Mouse (Mus musculus): ENCODE data around the gene Eef1akmt3.
"Not testable (repeated sequence)": the region's sequence is repeated elsewhere in the genome, so short reads cannot be mapped to it uniquely, and the experiment has no call there.

Gene Eef1akmt3

GRCm38 (mm10) chr10:127041274-127041766, at the start of gene Eef1akmt3, which contains the start of gene Mettl1:
Gene Eef1akmt3, minus strand, starts transcription at chr10:127041513.
Gene Mettl1, plus strand, starts transcription at chr10:127041414.
- DNase-seq, result peak in 1 of 2 experiments; percentile 33

GRCm38 (mm10) chr10:127090560-127091411, 49.5 kb upstream of the Eef1akmt3 start:
- no peak for DNase-seq

DNA sequence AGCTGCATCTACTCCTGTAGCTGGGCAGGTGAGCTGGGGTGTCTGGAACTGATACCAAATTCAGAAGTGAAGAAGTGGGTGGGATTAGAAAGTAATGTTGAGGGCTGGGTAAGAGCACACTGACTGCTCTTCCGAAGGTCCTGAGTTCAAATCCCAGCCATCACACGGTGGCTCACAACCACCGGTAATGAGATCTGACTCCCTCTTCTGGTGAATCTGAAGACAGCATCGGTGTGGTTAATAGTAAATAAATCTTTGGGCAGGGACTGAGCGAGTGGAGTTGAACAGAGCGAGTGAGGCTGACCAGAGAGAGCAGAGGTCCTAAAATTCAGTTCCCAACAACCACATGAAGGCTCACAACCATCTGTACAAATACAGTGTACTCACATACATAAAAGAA, 44.3 kb upstream of the Eef1akmt3 start:
- DNase-seq, result no peak

DNA sequence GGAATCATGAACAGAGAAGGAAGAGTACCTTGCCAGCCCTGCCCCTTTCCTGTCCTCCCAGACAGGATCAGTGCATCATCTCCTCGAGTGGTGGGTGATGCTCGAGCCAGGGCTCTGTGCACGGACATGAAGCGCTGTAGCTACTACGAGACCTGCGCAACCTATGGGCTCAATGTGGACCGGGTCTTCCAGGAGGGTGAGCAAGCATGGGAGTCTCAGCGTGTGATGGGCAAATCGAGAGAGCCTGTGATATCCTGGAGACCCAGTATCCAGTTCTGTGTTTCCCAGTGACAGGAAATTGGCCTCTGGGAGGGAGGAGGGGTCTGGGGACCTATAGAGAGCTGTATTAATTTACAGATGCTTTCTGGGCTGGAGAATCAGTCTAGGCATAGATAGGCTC, 43.7 kb upstream of the Eef1akmt3 start:
- no peak for DNase-seq

GRCm38 (mm10) chr10:127083915-127084306, 42.6 kb upstream of the Eef1akmt3 start:
- no peak for DNase-seq

DNA sequence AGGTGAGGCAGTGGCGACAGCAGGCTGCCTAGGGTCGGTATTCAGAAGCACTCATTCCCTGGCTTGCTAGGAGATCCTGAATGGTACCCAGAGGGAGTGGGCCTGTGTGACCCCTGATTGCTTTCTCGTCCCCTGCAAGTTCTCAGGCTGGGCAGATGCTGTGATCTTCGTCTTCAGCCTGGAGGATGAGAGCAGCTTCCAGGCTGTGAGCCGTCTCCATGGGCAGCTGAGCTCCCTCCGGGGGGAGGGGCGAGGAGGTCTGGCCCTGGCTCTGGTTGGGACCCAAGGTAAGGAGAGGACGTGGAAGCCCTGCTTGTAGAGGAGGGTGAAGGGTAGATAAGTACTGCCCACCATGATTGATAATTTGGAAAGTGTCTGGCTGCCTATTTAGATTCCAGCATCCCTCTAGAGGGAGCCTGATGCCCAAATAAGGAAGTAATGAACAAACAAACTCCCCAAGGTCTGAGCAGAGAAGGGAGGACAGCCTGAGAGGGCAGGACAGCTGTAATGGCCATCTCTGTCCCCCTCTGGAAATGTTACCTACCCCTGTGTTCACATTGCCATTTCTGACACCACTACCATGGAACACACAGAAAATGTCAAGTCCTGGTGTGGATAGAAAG, 42.1 kb upstream of the Eef1akmt3 start:
- DNase-seq, result no peak

DNA sequence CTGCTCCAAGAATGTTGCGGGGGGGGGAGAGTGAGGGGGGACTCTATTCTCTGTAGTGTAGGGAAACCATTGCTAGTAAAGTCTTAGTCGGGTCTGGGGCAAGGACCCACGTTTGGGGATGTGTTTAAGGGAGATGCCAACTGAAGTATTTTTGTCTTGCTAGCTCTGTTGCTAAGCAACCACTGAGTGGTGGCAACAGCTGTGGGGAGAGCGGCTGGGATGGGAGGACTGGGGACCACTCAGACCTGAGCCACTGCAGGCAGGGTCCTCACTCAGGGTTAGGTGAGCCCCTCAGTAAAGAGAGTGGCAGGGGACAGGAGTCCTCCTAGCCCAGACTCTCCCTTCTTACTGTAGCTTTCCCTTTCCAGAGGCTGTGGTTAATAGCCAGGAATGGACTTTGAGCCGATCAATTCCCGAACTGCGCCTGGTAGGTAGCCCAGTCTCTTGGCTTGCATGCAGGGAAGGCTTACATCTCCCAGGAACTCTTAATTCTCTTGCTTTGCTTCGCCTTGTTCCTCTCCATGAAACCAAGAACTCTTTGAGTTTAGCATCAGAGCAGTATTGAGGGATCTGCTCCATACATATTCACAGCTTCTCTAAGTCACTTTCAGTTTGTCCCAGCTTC, 40.8 kb upstream of the Eef1akmt3 start:
- no peak for DNase-seq

- DNase-seq, result no peak
Observed at GRCm38 (mm10) chr10:127080901-127081780, 39.8 kb upstream of the Eef1akmt3 start.

- DNase-seq, result no peak
Observed at GRCm38 (mm10) chr10:127079665-127080391, 38.5 kb upstream of the Eef1akmt3 start.

- DNase-seq, result no peak
Observed at GRCm38 (mm10) chr10:127078677-127079575, 37.6 kb upstream of the Eef1akmt3 start.

DNA sequence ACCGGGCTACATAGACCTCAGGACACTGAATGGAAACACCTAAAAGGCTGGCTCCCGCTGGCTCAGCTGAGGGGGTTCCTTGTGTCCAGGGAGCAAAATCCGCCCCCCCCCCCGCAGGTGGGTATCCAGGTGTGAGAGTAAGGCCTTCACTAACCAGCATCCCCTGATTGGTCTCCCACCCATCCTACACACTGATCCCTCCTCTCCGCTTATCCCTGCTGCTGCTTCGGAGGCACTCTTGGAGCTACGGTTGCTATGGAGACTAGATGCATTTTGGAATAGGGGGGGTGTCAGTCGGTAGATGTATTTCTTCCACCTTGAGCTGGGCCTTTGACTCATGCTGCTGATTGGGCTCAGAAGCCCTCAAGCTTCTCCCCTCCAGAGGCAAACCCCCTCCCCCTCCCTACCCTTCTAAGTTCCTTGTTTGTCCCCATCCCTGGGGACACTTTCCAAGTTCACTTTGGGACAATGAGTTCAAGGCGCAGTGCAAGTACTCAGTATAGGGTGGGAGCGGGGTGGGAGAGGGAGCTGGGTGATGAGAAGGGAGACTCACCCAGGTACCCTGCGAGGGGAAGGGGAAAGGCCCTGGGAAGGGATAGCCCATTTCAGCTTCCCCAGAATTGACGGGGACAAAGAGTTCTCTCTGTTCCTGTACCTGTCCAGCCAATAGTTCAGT, 36.8 kb upstream of the Eef1akmt3 start:
- no peak for DNase-seq

DNA sequence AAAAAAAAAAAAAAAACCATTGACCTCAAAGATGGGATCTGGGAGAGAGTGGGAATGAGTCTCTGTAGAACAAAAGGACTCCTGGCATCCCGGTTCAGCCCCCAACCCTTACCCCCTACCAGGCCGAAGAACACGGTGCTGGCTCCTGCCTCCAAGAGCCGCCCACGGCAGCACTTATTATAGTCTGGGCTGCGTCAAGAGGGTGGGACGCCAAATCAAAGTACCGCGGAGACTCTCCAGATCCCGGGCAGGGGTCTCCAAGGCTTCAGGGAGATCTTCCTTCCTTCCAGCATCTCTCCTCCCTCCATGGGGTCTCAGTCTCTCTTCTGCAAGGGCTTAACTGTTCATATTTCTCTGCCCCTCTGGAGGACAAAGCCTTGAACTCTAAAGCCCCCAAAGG, 36.2 kb upstream of the Eef1akmt3 start:
- no peak for DNase-seq

DNA sequence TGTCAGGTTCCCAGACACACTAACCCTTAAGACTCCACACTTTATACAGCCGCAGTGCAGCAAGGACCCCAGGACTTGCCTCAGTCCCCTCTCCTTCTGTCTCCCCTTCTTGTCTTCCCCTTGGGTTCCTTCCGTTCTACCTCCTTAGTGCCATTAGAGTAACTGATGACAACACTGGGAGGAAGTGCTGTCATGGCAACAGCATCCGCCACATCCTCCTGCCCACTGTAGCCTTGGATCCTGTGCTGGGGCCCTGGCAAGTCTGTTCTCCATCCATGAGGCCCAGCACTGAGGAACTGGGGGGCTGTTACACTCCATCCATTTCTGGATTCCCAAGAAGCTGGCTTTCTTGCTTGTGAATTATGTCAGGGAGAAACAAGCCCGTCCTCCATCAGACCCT, 34.8 kb upstream of the Eef1akmt3 start:
- DNase-seq, result peak; percentile 73 to 77

- DNase-seq, result no peak
Observed at GRCm38 (mm10) chr10:127075651-127076050, 34.3 kb upstream of the Eef1akmt3 start.

- DNase-seq, result peak; percentile 81 to 83
Observed at GRCm38 (mm10) chr10:127075080-127075479, 33.8 kb upstream of the Eef1akmt3 start, which contains the start of gene Agap2. Gene Agap2, plus strand, starts transcription at chr10:127075284.

- no peak for DNase-seq
Observed at GRCm38 (mm10) chr10:127073981-127074380, 32.7 kb upstream of the Eef1akmt3 start.

DNA sequence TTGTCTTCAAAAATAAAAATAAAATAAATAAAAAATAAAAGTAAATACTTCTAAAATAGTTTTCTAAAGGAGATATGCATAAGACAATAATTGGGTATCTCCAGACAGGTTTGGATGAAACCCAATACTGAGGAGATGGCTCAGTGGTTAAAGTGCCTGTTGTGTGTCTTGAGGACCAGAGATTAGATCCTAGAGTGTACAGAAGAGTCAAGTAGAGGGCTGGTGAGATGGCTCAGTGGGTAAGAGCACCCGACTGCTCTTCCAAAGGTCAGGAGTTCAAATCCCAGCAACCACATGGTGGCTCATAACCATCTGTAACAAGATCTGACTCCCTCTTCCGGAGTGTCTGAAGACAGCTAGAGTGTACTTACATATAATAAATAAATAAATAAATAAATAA, 31.7 kb upstream of the Eef1akmt3 start:
- DNase-seq, result not testable (repeated sequence)

GRCm38 (mm10) chr10:127072270-127072669, 31.0 kb upstream of the Eef1akmt3 start:
- DNase-seq, result not testable (repeated sequence)

GRCm38 (mm10) chr10:127071203-127071602, 29.9 kb upstream of the Eef1akmt3 start:
- no peak for DNase-seq
